Mouse (Mus musculus) adipocyte (in vitro differentiated cells): ENCODE measurements around the gene Mfsd13b.

Source experiments
- DNase-seq: peaks from one replicate; pipeline ENCODE4 v3.0.0-alpha.2; 2016; ENCODE audit warnings: low spot score

Gene Mfsd13b

GRCm38 (mm10) chr7:121044251-121044650, 61.9 kb downstream of the Mfsd13b start:
- no peak for DNase-seq

DNA sequence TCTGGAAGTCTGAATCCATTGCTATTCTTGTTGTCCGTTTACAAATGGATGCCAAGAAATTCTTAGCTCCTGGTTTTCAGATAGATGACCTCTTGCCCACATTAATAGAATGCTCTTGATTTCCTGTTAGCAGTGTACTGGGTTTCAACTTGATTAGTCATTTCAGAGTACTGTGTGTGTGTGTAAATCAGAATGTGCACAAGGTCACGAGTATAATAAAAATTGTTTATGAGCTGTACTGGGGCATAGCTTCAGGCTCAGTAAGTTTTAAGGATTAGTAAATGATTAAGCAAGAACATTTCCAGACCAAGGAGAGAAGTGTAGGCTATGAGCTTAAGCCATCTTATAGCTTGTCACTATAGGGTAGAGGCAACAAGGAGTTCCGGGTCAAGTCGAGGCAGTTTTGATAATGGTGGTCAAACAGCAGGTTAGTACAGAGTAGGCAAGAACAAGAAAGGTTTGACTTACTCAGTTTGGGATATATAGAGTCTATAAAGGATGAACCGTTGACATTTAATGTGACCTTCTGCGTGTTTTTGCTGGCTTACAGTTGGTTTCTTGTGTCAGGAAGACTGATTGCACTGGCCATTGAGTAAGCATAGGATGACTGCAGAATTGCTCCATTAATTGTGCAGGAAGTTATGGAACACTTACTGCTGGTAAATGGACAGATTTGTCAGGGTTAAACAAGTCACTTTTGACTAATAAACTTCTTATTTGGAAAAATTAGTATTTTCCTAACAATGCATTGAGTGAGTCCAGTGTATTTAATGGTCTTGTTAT, 63.6 kb downstream of the Mfsd13b start:
- peak; percentile 56 for DNase-seq

DNA sequence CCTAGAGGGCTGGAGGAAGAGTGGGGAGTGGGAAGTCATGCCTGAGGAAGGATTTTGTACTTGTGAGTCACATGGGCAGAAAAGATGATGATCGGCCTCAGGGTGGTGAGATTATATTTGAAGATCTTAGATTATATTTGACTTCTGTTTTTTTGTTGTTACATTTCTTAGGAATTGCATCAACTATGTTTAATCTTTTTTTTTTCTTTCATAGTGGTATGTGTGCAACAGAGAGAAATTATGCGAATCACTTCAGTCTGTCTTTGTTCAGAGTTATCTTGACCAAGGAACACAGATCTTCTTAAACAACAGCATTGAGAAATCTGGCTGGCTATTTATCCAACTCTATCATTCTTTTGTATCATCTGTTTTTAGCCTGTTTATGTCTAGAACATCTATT, 65.3 kb downstream of the Mfsd13b start:
- no peak for DNase-seq

GRCm38 (mm10) chr7:121053071-121053470, 70.8 kb downstream of the Mfsd13b start:
- DNase-seq: no peak

GRCm38 (mm10) chr7:121059477-121060218, 77.3 kb downstream of the Mfsd13b start:
- no peak for DNase-seq

- peak; percentile 53 for DNase-seq
These were observed 82.0 kb downstream of the Mfsd13b start for GRCm38 (mm10) chr7:121064309-121064708.
